Mouse (Mus musculus): Measurements from ENCODE around the gene Slc25a12. TPM values are rescaled to one million over a fixed set of nuclear protein-coding genes. Genes with fewer than 3 reads are reported as not detected.

Gene Slc25a12
- total RNA-seq (2023): 36.1 to 53.4 TPM (median 40.2 TPM) in 4 replicates

DNA sequence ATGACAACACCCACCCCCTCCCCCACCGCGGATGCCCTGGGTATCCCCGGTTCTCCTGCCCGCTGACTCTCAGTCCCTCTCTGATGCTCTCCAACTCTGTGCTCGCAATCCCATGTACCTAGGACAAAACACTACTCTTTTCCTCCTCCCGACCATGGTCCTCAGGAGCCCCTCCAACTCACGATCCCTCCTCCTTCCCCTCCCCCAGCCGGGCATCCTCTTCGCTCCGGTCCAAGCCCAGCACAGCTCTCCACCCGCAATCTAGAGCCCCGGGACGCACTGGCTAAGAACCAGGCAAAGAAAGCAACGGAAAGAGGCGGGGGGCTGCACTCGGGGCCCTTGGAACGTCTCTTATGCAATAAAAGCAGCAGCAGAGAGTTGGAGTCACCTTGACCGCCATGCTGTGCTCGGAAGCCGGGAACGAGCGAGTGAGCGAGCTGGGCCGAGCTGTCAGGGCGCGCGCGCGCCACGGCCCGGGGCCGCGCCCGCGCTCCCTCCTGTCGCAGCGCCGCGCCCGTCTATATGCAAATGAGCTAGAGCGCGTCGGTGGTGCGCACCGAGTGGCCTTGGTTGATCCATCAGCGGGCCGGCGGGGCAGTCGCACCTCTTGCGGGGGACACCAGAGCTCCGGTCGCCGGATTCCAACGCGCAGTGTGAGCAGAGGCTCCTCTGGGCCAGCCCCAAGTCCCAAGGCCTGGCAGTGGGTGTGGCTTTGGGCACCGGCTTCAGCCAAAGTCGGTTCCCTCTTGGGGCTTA lies at the start of gene Slc25a12:
Gene Slc25a12, minus strand, starts transcription at position 625 of the 756 bp plus-strand sequence.

DNA sequence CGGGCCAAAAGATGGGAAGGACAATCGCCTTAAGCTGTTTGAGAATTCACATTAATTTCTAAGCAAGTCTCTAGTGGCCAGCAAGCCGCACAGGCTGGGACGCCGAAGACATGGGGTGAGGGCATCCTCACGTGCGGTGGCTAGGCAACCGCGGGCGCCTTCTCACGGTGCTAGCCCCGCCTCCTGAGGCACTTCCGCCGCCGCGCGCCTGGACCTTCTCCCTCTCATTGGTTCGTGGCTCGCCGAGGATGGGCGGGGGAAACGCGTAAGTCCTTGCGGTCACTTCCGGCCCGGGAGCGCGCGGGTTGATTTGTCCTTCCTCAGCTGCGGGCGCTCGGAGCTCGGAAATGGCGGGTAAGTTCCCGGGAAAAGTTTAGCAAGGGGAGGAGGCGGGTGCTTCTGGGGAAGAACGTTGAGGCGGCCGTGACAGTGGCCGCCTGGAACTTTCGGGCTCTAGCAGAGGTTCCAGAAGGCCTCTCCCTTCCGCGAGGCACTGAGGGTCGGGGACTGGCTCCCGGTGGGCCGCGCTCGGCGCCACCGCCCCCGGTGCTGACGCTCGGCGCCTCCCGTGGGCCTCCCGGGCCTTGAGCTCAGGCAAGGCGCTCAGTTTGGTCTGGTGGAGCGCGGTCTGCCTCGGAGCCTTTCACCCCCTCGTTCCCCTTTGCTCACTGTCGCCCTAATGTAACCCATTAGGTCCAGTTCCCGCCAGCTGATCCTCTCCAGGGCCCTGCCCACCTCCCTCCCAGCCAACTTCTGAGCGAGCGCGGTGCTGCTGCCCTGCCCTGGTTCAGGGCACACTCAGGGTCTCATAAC lies 21.6 kb upstream of the Slc25a12 start, which contains the start of gene Hat1:
Gene Hat1, plus strand, starts transcription at position 8 of the 813 bp plus-strand sequence.

Other genes with a start within 250 kb of the Slc25a12 start
- 0.13 to 0.18 TPM (median 0.17 TPM) in 3 of 4 replicates, not detected in the other for gene Cybrd1, start 249.8 kb downstream of the Slc25a12 start, total RNA-seq (2023)
- 65.6 to 66.3 TPM (median 65.8 TPM) in 4 replicates for gene Dync1i2, start 156.0 kb downstream of the Slc25a12 start, total RNA-seq (2023)
- gene Hat1, start 21.2 kb upstream of the Slc25a12 start, total RNA-seq (2023): 34.1 to 43.6 TPM (median 37.7 TPM) in 4 replicates
- 33.3 to 38.7 TPM (median 36.8 TPM) in 4 replicates for gene Metap1d, start 85.5 kb upstream of the Slc25a12 start, total RNA-seq (2023)
- not detected in 4 replicates for gene Dlx1, start 160.4 kb upstream of the Slc25a12 start, total RNA-seq (2023)
- gene Dlx2, start 179.0 kb upstream of the Slc25a12 start, total RNA-seq (2023): not detected in 4 replicates

Data from B cell, adult 62 days (primary cell).